Comparison of ENCODE assay signal across 27 mouse cellular contexts in genomic region chr4:40250984-40251383, GRCm38 (mm10). TPM values are rescaled to one million over a fixed set of nuclear protein-coding genes. Genes with fewer than 3 reads are reported as not detected.
DNase-seq lines count a peak whose midpoint lies in the region; ATAC-seq lines count a peak whose summit lies in the region.
"Had no signal": no experiment of that assay in that cellular context is flagged by ENCODE, and none has a peak within 500 bp of the region (broad histone marks: within the 10 kb centered on the region; RNA-seq: fewer than 3 reads in every experiment).

No protein-coding gene starts in this region.

- DNase-seq in heart, adult 11 months: peak; percentile 85
- DNase-seq in A20 (ENCODE audit: low read depth, low spot score): peak; percentile 38
- DNase-seq in left cerebral cortex, postnatal 25 days (ENCODE audit: low spot score in 2 of 2): no peak
- DNase-seq in forebrain, embryonic 11.5 days (ENCODE audit: low spot score): no peak
- DNase-seq: adrenal gland, postnatal 10 days; adrenal gland, postnatal 36 days; B cell, adult 2 months; cerebellum, adult 18-20 months; cerebellum, adult 9-10 months; cerebellum, postnatal 14 days; gastrocnemius, postnatal 25 days; heart, postnatal 10 days; heart, postnatal 36 days had no signal

- H3K9ac ChIP-seq in heart, embryonic 12.5 days: no peak overlapping the region
- no peak overlapping the region for H3K9ac ChIP-seq in forebrain, embryonic 11.5 days (ENCODE audit: low read length)
- H3K9ac ChIP-seq: embryonic facial prominence, embryonic 12.5 days; embryonic facial prominence, embryonic 15.5 days; forebrain, embryonic 12.5 days; forebrain, embryonic 15.5 days; heart, embryonic 15.5 days; hindbrain, embryonic 13.5 days had no signal

- no peaks in the 10 kb centered on the region for H3K9me3 ChIP-seq in heart, embryonic 12.5 days (replicated peaks)
- H3K9me3 ChIP-seq in forebrain, embryonic 11.5 days (ENCODE audit: control insufficient read depth, low read length): no peaks in the 10 kb centered on the region
- H3K9me3 ChIP-seq: embryonic facial prominence, embryonic 12.5 days; embryonic facial prominence, embryonic 15.5 days; forebrain, embryonic 12.5 days; forebrain, embryonic 15.5 days; G1E; heart, embryonic 15.5 days; hindbrain, embryonic 10.5 days; hindbrain, embryonic 13.5 days had no signal

- H3K27ac ChIP-seq in heart, embryonic 12.5 days (ENCODE audit: poor library complexity, severe bottlenecking): no peak overlapping the region
- H3K27ac ChIP-seq in forebrain, embryonic 11.5 days (ENCODE audit: low read depth, low read length): no peak overlapping the region
- H3K27ac ChIP-seq: embryonic facial prominence, embryonic 12.5 days; embryonic facial prominence, embryonic 15.5 days; forebrain, embryonic 12.5 days; forebrain, embryonic 15.5 days; heart, embryonic 15.5 days; hindbrain, embryonic 10.5 days; hindbrain, embryonic 13.5 days had no signal

- intact Hi-C loops in left cerebral cortex, postnatal 25 days (cut with DNase I): no loop called here

- no peaks in the 10 kb centered on the region for H3K4me1 ChIP-seq in heart, embryonic 12.5 days (replicated peaks)
- no peaks in the 10 kb centered on the region for H3K4me1 ChIP-seq in forebrain, embryonic 11.5 days (replicated peaks; ENCODE audit: control insufficient read depth, insufficient read depth, low read length)
- H3K4me1 ChIP-seq: embryonic facial prominence, embryonic 12.5 days; forebrain, embryonic 12.5 days; forebrain, embryonic 15.5 days; heart, embryonic 15.5 days; hindbrain, embryonic 10.5 days; hindbrain, embryonic 13.5 days had no signal

- H3K27me3 ChIP-seq in heart, embryonic 12.5 days (replicated peaks): no peaks in the 10 kb centered on the region
- no peaks in the 10 kb centered on the region for H3K27me3 ChIP-seq in forebrain, embryonic 11.5 days (ENCODE audit: control insufficient read depth, insufficient read depth, low read length)
- H3K27me3 ChIP-seq: CH12.LX; embryonic facial prominence, embryonic 12.5 days; embryonic facial prominence, embryonic 15.5 days; forebrain, embryonic 12.5 days; forebrain, embryonic 15.5 days; heart, embryonic 15.5 days; hindbrain, embryonic 13.5 days; Patski had no signal

- no peak overlapping the region for H3K4me2 ChIP-seq in heart, embryonic 12.5 days
- H3K4me2 ChIP-seq in forebrain, embryonic 11.5 days (ENCODE audit: low read depth, low read length, severe bottlenecking): no peak overlapping the region
- H3K4me2 ChIP-seq: embryonic facial prominence, embryonic 12.5 days; embryonic facial prominence, embryonic 15.5 days; forebrain, embryonic 12.5 days; forebrain, embryonic 15.5 days; heart, embryonic 11.5 days; heart, embryonic 15.5 days; hindbrain, embryonic 13.5 days had no signal

- WGBS in heart, embryonic 12.5 days: 95% methylated on average over 5 of the region's 5 CpGs
- WGBS in forebrain, embryonic 11.5 days: 92% methylated on average over 5 of the region's 5 CpGs

- no peak overlapping the region for H3K4me3 ChIP-seq in heart, embryonic 12.5 days
- no peak overlapping the region for H3K4me3 ChIP-seq in forebrain, embryonic 11.5 days (ENCODE audit: low read depth, low read length)
- H3K4me3 ChIP-seq: embryonic facial prominence, embryonic 12.5 days; embryonic facial prominence, embryonic 15.5 days; forebrain, embryonic 12.5 days; forebrain, embryonic 15.5 days; heart, embryonic 15.5 days; hindbrain, embryonic 10.5 days; hindbrain, embryonic 13.5 days had no signal

- no peaks in the 10 kb centered on the region for H3K36me3 ChIP-seq in heart, embryonic 12.5 days
- H3K36me3 ChIP-seq in forebrain, embryonic 11.5 days (ENCODE audit: control insufficient read depth, insufficient read depth, low read length): no peaks in the 10 kb centered on the region
- H3K36me3 ChIP-seq: embryonic facial prominence, embryonic 12.5 days; embryonic facial prominence, embryonic 15.5 days; forebrain, embryonic 12.5 days; forebrain, embryonic 15.5 days; heart, embryonic 15.5 days; hindbrain, embryonic 10.5 days; hindbrain, embryonic 13.5 days had no signal

- ATAC-seq in heart, embryonic 12.5 days (ENCODE audit: insufficient number of reproducible peaks, low FRiP score): no peak
- peak; percentile 60 for ATAC-seq in megakaryocyte, adult 5-6 weeks (ENCODE audit: poor library complexity, severe bottlenecking)
- no peak for ATAC-seq in forebrain, embryonic 11.5 days (replicated peaks; ENCODE audit: low FRiP score)
- ATAC-seq: forebrain, embryonic 15.5 days; hindbrain, embryonic 16.5 days; Patski had no signal

RNA-seq across cellular contexts. Expression of gene Ddx58, which starts 11.4 kb away (rescaled TPM):
- polyA plus RNA-seq in heart, embryonic 12.5 days (2016; fragmentation: Nextera tagmentation; extraction: Ambion mirVana): 8.1 and 8.7 TPM in 2 replicates
- 27.7 and 34.4 TPM in 2 replicates for total RNA-seq in megakaryocyte, adult 5-6 weeks (2015)
- total RNA-seq in megakaryocyte, adult 5-6 weeks (2017): 31.1 and 32.6 TPM in 2 replicates
- 1 to 10 TPM; 2.6 to 4.5 TPM for total RNA-seq in left cerebral cortex, postnatal 25 days (2021)
- 3.0 and 3.4 TPM in 2 replicates for polyA plus RNA-seq in forebrain, embryonic 11.5 days (2014; fragmentation: Nextera tagmentation; extraction: Ambion mirVana)

RNA-seq across cellular contexts. Expression of gene Smim27, which starts 18.4 kb away (rescaled TPM):
- polyA plus RNA-seq in heart, embryonic 12.5 days (2016; fragmentation: Nextera tagmentation; extraction: Ambion mirVana): 28.4 and 34.7 TPM in 2 replicates
- 15.8 and 19.0 TPM in 2 replicates for total RNA-seq in megakaryocyte, adult 5-6 weeks (2015)
- 8.3 and 11.3 TPM in 2 replicates for total RNA-seq in megakaryocyte, adult 5-6 weeks (2017)
- 10 to 100 TPM; 14.4 to 15.7 TPM for total RNA-seq in left cerebral cortex, postnatal 25 days (2021)
- polyA plus RNA-seq in forebrain, embryonic 11.5 days (2014; fragmentation: Nextera tagmentation; extraction: Ambion mirVana): 28.8 and 30.1 TPM in 2 replicates

RNA-seq across cellular contexts. Expression of gene Topors, which starts 18.7 kb away (rescaled TPM):
- 35.3 and 36.3 TPM in 2 replicates for polyA plus RNA-seq in heart, embryonic 12.5 days (2016; fragmentation: Nextera tagmentation; extraction: Ambion mirVana)
- total RNA-seq in megakaryocyte, adult 5-6 weeks (2015): 23.8 and 27.2 TPM in 2 replicates
- 43.1 and 46.2 TPM in 2 replicates for total RNA-seq in megakaryocyte, adult 5-6 weeks (2017)
- 10 to 100 TPM; 18.7 to 19.1 TPM for total RNA-seq in left cerebral cortex, postnatal 25 days (2021)
- 51.3 and 54.2 TPM in 2 replicates for polyA plus RNA-seq in forebrain, embryonic 11.5 days (2014; fragmentation: Nextera tagmentation; extraction: Ambion mirVana)

RNA-seq across cellular contexts. Expression of gene Ndufb6, which starts 28.2 kb away (rescaled TPM):
- polyA plus RNA-seq in heart, embryonic 12.5 days (2016; fragmentation: Nextera tagmentation; extraction: Ambion mirVana): 457 and 461 TPM in 2 replicates
- 107 and 117 TPM in 2 replicates for total RNA-seq in megakaryocyte, adult 5-6 weeks (2015)
- 33.3 and 47.0 TPM in 2 replicates for total RNA-seq in megakaryocyte, adult 5-6 weeks (2017)
- total RNA-seq in left cerebral cortex, postnatal 25 days (2021): 100 to 1,000 TPM; 183 to 190 TPM
- polyA plus RNA-seq in forebrain, embryonic 11.5 days (2014; fragmentation: Nextera tagmentation; extraction: Ambion mirVana): 279 and 281 TPM in 2 replicates

Comparison
In these comparisons a context has a peak if more than half of its experiments do, and no peak if none do; other contexts are left out.
1. DNase-seq: peak in heart, adult 11 months (single experiment) and A20 (single experiment); none in left cerebral cortex, postnatal 25 days (0 of 2) and forebrain, embryonic 11.5 days (single experiment).
2. RNA of gene Ddx58, which starts 11.4 kb away (total RNA-seq): 27.7 to 34.4 TPM in megakaryocyte, adult 5-6 weeks; 2.6 to 4.5 TPM in left cerebral cortex, postnatal 25 days; every median in the first group is over 4 times any median in the second.